Mouse (Mus musculus) left cerebral cortex, adult 9 months (tissue): ENCODE measurements at regions not wholly inside any gene's neighbourhood (a gene's known extent, or its start where the extent isn't known, plus 50 kb on each side); places are given as distances from the start of the nearest gene placed in this dataset.

ENCODE experiments used
- DNase-seq, 2 experiments: peaks; one replicate each; pipeline ENCODE4 v3.0.0; 2022; ENCODE audit warnings: low spot score in 2 of 2

DNA sequence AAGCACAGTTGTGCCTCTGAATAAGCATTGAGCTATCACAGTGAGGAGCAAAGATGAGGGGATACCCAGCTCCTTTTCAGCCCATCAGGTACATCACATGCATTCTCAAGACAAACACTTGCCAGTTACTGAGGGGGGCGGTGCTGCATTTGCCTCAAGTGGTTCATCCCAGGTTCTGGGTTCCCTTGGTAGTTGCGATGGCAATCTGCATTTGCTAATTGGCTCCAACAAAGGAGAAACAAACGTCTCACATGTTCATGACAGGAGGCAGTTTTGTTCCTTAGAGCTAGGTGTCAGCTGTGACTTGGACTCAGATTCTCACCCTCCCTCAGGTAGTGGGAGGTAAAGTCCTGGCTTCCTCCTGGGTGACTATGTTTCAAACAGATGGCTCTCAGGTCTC is 425.5 kb downstream of the 1810013L24Rik start:
- DNase-seq: peak in 1 of 2 experiments; percentile 14

DNA sequence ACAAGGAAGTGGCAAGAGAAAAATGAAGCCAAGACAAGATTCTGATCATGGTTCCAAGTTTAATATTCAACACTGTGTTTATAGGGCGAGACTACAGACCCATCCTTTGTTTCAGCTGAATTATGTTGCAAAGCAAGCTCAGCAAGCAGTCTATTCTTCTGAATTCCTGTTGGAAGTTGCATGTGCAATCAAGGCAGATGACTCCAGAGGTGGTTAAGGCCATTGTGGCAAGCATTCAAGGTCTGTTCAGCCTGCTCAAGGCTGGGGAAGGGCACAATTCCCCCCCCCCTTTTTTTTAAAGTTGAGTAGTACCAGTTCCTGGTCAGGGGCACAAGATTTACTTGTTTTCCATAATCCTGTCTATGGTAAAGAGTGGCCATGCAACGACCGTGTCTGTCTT is 431.1 kb downstream of the 1810013L24Rik start:
- DNase-seq: no peak

DNA sequence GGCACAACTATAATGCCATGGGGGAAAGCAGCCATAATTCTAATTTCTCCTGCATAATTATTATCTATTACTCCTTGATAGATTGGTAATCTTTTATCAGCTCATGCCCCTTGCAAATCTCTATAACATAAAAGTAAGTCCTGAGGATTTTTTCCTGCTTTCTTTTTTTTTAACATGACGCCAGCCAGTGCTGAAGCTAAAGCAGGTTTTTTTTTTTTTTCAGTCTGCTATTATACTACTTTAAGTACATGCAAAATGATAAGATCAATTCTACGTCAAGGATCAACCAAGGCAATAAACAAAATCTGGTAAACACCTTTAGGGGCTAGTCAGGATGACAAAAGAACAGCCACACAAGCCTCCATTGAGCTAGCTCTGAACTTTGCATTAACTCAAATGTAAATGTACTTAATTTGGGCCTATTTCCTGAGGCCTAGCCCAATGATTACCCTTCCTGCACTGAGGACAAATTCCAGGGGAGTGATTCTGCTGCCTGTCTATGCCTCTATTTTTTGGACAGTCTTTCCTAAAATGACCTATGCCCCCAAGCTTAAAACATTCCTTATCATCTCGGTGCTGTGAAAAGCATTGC is 434.8 kb downstream of the 1810013L24Rik start:
- no peak for DNase-seq

DNA sequence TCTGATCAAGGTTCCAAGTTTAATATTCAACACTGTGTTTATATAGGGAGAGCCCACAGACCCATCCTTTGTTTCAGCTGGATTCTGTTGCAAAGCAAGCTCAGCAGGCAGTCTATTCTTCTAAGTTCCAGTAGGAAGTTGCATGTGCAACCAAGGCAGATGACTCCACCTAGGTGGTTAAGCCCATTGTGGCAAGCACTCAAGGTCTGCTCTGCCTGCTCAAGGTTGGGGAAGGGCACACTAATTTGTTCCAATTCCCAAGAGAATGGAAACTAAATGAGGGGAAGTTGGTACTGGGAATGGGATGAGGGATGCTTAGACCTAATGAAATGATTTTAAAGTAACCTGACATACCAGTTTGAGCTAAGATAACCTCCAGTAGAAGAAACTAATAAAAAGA is 437.3 kb downstream of the 1810013L24Rik start:
- DNase-seq: no peak

DNA sequence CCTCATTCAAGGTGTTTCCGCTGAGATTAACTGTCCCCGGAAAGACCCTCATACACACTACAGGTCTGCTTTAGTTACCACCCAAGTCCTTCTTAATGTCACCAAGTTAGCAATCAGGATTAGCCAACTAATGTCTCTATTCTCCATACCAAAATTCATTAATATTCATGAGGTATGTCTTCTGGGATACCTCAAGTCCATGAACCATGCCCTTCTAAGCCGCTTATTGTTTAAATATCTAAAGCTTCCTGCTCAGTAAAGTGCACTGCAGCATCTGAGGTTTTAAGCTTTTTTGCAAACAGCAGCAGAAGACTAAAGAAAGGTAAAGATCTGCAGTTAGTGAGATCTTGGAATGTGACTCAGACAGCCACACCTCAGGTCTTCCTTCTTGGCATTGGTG is 440.2 kb downstream of the 1810013L24Rik start:
- DNase-seq: no peak

DNA sequence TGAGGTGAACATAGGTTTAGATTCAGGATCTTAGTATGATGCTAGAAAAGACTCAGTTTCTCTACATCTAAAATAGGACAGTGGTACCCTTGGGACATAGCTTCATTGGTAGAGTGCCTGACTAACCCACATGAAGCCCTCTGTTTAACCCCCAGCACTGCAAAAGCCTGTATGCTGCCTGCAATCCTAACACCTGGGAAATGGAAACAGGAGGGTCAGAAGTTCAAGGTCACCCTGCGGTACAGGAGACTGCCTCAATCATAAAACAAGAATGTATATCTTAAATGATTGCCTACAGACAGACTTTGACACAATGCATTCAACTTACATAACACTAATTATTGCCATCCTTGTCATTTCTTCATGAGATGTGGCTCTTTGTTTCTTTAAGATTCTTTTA is 440.8 kb downstream of the 1810013L24Rik start:
- no peak for DNase-seq

DNA sequence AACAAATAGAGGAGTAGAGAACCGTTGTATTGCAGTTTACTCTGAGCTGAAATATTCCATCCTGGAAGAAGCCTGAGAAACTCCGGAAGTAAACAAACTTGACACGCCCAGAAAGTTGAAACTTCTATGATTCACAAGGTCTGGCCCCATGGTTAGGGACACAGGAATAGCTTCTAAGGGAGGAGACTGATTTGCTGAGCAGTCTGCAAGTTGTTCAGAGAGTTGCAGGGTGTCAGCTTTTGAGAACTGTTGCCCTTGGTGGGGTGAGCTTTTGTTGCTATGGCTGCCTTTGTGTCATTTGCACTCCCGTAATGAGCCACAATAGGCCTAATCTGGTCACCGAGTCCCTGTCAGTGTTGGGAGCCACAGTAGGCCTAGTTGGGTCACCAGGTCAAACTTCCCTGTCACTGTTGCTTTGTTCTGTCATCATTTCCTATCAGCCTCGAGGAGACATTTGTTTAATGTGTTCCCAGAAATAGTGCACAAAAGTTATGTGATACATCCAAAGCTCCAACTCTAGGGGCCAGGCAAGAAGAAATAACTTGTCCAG is 443.9 kb downstream of the 1810013L24Rik start:
- no peak for DNase-seq

DNA sequence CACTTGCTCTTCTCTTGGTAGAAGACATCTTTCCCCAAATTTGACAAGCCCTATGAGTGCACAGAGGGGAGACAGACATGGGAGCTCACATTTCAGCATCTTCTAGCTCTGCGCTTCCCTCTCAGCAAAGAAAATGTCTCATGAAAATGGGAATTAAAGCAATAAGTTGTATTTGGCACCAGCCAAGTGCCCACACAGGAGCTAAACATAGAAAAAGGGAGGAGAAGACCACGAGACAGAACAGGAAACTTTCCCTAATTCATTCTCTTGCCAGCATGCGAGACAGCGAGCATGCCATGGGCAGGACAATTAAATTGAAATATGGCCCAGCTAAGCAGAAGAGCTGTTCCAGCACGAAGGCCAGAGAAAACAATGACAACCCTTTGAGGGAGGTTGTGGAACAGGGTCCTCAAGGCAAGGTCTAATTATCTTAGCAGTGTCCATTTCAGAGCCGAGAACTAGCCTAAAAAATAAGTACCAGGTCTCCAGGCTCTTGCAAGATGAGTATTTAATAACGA is 444.7 kb downstream of the 1810013L24Rik start:
- peak in 1 of 2 experiments; percentile 33 for DNase-seq

DNA sequence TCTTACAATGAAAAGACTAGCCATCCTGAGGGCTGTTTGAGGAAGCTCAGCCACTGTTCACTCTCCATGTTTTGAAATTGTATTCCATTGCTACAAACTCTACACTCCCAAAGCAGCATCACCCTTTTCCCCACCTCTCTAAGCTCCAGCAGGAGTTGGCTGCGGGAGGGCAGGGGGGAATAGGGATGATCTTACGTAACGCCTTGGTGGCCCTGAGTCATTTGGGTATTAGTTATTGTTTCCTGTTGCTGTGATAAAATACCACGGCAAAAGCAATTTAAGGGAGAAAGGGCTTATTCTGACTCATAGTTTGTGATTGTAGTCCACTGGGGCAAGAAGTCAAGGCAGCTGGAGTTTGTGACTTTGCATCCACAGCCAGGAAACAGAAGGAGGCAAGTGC is 445.5 kb downstream of the 1810013L24Rik start:
- no peak for DNase-seq

DNA sequence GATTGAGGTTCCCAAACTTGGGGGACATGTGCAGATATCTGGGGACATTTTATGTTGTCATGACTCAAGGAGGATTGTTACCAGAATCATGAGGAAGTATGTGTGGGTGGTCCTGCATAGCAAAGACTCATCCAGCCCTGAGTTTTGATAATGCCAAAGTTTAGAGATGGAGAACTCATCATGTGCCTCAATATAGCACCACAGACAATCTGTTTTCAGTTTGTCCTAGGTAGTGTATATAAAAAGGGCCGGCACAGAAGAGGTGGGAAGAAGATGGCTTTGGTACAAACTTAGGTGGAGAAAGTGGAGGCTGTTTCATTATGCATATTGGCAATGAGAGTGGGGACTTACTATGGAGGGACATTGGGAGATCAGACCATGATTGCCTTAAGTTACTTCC is 447.2 kb downstream of the 1810013L24Rik start:
- no peak for DNase-seq

DNA sequence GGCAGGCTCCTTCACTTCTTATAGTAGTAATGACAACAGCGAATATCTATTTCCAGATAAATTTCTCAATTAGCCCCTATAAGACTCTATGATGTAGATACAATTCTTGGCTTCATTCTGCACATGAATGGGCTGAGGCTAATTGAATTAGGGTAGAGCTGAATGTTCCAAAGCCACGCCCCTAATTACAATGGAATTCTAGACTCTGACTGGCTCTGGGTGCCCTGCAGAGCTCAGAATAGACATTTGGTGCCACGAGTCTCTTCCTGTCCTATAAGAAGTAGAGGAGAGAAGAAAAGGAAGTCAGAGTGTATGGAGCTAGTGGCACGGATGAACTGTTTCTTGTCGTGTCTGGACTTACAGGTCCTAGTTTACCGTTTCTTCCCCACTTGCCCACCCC is 449.8 kb downstream of the 1810013L24Rik start:
- no peak for DNase-seq

DNA sequence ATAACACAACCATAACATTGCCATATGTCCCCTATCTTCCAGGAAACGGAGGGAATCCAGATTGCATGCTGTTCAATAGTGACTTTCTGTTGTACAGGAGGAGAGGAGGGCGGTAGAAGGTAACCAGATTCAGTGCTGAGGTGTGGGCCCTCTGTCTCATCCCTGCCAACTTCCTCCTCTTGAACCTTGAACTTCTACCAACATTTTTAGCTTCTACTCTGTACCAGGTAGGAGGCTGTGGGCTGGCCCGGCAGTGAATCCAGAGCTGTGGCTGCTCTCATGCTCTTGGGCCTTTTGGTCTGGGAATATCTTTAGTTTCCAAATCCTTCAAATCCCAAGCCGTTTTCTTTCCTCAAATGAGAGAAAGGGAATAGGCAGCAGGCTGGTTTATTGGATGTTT is 450.5 kb downstream of the 1810013L24Rik start:
- DNase-seq: no peak

DNA sequence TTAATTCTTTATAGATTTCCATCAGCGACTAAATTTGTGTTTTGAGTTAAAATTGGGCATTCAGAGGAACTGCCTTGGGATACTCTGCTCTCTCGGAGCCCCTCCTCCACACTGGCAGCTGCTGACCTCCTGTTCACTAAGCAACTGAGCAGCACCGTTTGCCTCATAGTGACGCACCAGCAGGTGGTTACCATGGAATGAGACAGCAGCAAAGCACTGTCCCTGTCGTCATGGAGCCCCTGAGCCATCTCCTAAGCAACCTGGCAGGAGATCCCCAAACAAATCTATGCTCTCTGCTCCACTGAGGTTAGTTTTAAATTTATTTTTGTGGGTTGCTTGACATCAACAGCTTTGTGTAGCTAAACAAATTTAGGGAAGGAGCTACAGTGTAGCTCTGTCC is 451.0 kb downstream of the 1810013L24Rik start:
- peak; percentile 37 to 77 for DNase-seq

DNA sequence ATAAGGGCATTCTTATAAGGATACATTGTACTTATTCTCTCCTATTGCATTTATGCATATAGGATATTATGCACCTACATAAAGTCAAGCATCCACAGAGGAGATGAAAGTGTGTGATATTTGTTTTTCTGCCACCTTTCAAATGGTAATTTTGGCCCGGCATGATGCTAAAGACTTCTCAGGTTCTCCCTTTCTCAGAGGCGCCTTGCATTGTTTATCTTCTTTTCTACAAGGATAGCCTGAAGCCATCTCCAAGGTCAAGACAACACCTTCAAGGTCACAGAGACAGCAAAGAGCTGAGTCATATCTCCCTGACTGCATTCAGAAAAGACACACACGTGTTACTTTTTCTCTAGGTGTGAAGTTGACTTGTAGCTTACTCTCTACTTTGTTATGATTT is 454.5 kb downstream of the 1810013L24Rik start:
- no peak for DNase-seq

DNA sequence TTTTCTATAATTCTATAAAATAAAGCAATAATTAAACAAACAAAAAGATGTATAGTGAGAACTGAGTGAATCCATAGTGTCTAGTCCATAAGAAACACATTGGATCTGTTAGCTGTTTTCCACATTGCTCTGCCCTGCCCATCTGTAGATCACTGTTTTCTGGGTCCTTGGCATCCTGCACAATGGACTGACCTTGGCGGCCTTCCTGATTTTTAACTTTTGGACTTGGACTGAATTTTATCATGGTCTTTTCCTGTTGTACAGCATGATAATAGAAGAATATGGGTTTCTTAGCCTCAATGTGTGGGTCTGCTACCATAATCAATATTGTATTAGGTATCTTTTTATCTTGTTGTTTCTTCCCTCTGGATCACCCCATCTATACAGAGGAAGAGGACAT is 456.0 kb downstream of the 1810013L24Rik start:
- DNase-seq: no peak

DNA sequence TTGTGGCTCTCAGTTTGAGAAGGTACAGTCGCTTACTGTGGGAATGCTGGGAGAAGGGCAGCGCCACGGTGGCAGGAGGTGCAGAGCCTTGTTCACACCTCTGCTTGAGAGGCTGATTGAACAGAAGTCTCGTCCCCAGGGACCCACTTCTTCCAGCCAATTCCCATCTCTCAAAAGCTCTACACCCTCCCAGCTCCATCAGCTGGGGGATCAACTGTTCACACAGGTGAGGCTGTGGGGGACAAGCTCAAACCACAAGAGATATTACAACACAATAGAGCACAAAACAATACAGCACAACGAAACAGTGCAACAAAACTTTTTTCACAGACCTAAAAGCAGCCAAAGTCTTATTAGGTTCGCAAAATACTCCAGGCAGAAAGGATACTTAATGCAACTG is 457.7 kb downstream of the 1810013L24Rik start:
- no peak for DNase-seq

DNA sequence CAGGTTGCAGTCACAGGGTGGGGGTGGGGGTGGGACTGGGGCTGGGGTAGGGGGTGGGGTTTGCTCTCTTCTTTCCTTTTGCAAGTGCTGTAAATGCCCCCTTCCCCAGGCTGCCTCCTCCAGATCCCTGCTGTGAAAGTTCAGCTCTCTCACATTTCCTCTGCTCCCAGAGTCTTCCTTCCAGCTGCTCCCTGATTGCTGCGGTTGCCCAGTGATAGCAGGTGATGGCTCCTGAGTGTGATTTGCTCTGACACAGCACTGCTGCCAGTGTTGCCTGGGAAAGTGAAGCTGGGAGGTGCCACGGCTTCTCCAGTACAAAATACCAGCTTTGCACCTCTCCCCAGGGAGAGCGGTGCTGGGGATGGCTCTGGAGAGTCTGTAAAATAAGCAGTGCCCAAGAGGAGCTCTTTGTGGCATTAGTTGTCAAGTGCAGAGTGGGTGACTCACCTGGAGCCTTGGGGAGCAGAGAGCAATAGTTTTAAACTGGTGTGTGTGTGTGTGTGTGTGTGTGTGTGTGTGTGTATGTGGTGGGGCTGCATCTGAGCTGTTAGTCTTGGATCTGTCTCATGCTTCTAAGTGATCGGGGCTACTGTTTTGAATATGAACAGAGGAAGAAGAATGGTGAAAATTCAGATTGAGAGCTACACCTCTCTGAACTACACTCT is 461.6 kb downstream of the 1810013L24Rik start:
- DNase-seq: no peak

DNA sequence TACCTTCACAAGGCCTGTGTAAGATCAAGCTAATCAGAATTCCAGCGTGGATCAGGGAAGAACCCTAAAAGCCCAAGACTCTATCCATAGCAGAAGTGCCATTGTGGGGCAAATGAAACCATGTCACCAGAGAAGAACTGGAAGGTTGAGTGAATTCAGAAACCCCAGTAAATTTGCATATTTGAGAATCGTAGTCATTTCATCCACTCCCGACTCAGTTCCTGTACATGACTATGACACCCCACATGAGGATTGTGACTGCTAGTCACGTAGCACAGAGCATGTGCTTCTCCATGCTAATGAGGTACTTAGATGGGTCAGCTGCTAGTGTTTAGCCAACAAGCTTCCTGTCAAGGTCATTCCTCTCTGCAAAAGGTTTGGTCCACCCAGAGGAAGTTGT is 473.2 kb downstream of the 1810013L24Rik start:
- DNase-seq: no peak

DNA sequence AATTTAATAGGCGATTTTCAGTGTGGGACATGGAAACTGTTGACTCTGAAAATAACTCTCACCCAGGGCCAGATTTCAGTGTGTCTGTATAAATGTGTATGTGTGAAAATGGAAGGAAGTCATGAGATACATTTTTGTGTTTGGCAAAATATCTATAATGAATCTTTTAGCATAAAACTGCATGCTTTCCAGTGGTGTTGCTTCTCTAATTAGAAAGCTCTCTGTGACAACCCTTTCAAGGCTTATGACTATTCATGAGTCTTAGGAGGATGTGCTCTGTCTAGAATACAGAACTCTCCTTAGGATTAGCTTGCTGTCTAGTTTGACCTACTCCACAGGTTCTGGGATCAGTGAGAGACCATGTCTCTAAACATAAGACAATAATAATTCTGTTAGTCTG is 474.2 kb downstream of the 1810013L24Rik start:
- DNase-seq: no peak

DNA sequence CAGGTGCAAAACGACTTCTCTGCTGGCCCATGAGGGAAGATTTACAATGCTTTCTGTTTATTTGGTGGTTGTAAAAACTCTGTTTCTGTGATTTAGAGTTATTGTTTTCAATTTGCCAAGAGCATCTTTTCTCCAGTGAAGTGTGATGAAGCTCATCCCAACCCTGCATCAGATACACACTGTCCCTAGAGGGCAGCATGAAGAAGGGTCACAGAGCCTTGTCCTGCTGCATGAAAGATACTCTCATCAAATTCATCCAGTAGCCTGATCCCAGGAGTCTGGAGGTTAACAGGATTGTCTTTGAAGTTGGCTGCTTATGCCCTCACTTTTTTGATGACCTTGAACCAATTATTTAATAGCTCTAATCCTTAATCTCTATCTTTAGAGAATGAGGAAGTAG is 480.8 kb downstream of the 1810013L24Rik start:
- no peak for DNase-seq

DNA sequence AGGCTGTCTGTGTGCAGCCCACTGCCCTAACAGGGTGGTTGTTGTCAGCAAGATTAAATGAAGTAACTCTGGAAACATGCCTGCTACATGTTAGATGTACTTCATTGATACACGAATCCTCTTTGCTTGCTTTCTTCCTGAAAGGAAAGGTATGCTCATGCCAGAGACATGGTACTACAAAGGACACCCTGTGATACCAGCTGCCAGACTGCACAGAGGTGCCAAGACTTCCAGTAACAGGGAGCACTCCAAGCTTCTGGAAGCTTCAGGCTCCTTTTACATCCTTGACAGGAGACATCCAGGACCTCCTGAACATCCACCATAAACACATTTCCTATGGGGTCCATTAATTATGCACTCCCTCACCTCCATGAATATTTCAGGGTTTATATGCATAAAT is 505.7 kb downstream of the 1810013L24Rik start:
- no peak for DNase-seq

DNA sequence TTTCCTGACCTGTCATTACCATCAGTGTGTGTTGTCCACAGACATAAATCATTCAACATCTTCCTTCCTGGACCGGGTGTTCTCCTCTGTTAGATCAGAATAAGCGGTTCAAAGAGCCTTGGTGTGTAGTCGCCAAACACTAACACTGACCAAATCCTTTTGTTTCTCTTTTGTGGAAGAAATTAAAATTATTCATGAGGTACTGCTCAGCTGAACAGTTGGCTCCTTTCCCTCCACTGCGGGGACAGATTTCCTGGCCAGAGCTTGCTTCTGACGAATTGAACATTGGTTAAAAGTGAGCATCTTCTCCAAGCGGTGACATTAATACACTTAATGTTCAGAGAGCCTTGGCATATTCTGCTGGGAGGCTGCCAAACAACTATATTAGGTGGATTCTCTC is 506.2 kb downstream of the 1810013L24Rik start:
- no peak for DNase-seq

DNA sequence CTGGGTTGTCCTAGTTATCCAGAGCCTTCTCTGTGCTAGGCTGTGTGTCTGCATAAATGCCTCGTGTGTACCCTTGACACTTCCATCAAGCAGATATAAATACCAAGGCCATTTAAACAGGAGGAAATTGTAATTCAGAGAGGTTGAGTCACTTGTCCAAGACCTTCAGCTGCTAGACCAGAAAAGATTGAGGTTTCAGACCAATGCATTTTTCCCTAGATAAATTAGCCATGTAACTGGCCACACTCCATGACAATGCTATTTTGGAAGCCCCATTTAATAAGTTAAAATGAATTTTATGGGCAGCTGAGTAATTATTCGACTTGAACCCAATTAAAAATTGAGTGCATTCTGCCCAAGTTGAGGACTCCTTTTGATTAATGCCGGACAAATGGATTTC is 509.6 kb downstream of the 1810013L24Rik start:
- no peak for DNase-seq
